Mouse (Mus musculus) cerebellum, adult 9-10 months (tissue): ENCODE measurements around the gene Zfp383.
"Not testable (repeated sequence)": the region's sequence is repeated elsewhere in the genome, so short reads cannot be mapped to it uniquely, and the experiment has no call there.

ENCODE experiments used
- DNase-seq: peaks from one replicate; pipeline ENCODE4 v3.0.0; 2022

Gene Zfp383

DNA sequence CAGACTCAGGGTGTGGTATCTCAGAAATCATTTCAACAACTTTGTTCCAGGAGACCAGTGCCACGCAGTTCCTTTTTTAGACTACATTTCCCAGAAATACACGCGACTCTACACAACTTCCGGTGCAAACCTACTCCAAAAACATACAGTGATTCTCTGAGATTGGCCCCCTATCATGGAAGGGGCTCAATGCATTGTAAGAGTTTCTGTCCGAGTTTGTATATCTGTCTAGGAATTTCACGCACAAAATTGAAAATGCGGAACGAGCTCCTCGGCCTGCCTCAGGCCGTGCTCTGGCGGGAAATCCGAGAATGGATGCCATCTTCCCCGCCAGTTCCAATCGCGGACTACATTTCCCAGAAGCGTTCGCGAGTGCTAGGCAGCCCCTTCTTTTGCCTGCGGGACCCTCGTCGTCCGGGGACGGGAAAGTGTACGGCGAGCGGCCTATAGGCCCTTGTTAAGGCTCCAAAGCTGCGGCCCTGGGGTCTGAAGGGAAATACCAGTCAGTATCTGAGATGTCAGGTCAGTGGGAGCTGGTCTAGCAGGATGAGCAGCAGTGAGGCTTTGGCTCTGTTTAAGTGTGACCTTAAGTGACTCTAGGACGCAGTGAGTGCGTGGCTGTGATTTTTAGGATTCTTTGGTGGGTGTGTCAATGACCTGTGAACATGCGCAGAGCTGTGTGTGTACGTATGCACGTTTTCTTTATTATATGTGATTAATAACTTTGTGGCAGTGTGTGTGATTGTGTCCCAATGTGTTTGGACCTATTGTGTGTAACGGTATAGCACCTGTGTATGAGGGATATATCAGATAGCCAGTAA, at the start of gene Zfp383:
Gene Zfp383 (plus strand): TSS at position 94 of the 821 bp plus-strand sequence.
- peak; percentile 81 for DNase-seq

DNA sequence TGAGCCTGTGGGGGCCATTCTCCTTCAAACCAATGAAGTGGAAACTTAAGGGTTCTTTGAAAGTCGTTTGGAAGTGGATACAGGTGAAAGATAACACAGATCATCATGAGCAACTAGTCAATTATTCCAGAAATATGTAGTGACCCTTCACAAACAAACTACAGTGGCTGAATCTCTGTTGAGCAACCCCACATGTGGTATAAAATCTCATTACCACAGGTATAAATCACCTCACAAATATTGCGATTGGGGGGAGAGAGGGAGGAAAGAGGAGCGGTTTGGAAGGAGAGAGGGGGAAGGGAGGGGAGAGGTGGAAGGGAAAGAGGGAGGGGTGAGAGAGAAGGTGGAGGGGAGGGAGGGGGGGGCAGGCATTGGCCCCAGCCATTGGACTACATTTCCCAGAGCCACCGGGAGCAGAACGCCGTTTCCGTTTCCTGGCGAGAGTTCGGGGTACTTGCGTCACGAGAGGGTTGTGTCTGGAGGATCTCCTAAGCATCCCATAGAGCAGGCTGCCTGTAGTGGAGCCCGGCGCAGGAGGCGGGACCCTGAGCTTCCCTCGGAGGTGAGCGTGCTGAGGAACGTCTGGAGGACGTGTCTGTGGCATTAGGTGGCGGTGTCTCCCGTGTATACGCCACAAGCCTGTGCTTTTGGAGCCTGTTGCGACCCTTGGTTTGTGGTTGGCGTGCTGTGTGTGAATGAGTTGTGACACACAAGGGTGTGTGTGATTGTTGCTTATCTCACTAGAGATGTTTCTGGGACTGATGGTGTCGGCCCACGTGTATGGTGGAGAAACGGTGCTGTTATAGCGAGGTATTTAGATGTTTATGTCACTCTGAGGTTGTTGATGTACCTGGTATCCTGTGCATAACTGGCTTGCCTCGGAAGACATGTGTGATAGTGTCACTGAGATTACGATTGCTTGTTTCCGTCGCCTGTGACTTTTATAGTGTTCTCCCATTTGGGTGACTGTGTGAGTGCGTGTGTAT, 48.2 kb upstream of the Zfp383 start, which contains the start of gene Zfp420:
Gene Zfp420 (plus strand): TSS at position 448 of the 986 bp plus-strand sequence.
- peak; percentile 95 for DNase-seq

DNA sequence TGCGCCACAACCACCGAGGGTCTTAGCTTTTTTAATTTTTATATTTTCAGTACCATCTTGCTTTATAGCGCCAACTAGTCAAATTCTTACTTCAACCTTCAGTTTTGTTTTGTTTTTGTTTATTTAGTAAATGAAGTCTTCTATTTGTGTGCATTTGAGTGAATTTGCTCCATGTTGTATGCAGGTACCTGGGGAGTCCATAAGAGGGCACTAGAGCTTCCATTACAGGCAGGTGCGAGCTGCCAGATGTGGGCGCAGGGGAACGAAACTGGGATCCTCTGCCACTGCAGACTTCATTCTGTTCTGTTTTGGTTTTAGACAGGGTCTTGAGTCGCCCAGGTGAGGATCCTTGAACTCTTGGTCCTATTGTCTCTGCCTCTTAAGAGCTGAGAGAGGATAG, 46.4 kb upstream of the Zfp383 start:
- DNase-seq = peak; percentile 21

DNA sequence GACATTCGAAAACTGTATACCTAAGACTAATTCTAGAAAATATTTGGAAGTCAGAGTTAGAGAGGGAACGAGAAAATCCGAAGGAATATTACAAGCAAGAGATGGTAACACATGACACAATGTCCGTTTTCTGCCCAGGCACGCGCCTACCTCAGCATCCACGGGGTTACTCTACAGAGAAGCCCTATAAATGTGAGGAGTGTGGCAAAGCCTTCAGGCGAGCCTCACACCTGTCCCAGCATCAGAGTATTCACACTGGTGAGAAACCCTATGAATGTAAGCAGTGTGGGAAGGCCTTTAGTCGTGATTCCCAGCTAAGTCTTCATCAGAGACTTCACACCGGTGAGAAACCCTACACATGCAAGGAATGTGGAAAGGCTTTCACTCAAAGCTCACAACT, 33.8 kb upstream of the Zfp383 start:
- DNase-seq = no peak

DNA sequence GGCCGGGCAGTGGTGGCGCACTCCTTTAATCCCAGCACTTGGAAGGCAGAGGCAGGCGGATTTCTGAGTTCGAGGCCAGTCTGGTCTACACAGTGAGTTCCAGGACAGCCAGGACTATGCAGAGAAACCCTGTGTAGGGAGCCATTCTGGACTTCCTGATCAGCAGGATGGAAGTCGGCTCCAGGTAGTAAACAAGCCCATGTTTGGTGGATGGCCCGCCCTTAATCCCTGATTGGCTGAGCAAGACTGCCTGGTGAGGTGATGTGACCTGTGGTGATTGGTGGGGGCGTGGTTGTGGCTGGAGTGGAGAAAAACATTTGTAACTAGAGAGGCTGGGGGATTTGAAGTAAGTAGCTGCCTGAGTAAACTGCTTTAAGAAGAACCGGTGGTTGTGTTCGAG, 30.5 kb upstream of the Zfp383 start:
- DNase-seq = not testable (repeated sequence)

DNA sequence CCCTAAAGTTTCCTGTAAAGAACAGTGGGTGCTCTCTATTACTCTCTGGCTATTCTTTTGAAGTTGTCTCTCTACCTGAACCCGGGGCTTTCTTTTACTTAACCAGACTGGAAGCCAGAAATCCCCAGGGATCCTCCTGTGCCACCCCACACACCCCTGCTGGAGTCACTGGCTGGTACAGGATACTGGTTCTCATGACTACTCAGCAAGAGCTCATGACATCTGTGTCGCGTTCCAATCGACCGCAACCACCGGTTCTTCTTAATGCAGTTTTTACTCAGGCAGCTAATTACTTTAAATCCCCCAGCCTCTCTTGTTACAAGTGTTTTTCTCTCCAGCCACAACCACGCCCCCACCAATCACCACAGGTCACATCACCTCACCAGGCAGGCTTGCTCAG, 28.0 kb upstream of the Zfp383 start:
- DNase-seq = no peak

DNA sequence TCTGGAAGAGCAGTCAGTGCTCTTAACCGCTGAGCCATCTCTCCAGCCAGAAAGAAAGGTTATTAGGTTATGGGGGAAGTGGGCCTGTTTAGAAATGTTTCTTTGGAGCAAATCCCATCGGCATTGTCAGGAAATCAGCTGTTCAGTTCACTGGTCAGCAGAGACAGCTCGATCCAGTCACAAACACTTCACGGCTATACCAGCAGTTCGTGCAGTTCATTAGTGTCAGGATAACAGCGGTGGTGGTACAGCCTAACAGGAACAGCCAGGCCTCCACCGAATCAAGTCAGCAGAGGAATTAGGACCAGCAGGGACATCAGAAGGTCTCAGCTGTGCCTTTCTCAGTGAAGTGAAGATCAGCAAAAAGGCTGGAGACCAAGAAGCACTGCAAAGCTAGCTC, 27.1 kb upstream of the Zfp383 start:
- no peak for DNase-seq

DNA sequence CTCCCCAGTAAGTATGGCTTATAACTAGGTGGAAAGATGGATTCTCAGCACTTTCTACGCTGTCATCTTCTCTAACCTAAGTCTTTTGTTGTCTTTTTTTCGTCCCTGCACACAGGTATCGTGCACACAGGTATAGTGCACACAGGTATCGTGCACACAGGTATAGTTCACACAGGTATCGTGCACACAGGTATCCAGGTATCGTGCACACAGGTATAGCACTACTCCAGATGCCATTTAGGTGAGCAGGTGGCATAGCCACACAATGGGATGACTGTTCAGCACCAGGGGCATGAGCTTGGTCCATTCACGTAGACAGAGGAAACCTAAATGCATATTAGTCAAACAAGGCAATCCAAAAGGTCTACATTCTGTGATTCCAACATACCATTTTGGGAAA, 17.5 kb upstream of the Zfp383 start:
- DNase-seq = no peak

DNA sequence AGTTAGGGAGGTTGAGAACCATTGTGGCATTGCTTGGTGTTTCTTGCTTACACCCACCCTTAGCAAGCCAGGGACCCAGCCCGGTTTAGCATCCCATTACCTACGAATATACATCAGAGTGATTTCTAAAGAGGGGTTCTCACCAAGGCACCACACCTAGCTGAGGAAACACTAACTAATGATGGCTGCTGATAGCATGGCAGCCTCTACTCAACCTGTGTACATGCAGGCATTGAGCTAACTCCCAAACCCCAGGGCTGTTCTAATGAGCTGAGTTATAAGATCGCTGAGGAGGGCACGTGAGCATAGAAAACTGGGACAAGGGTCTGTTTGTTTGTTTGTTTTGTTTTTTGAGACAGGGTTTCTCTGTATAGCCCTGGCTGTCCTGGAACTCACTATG, 15.3 kb upstream of the Zfp383 start:
- DNase-seq = no peak

DNA sequence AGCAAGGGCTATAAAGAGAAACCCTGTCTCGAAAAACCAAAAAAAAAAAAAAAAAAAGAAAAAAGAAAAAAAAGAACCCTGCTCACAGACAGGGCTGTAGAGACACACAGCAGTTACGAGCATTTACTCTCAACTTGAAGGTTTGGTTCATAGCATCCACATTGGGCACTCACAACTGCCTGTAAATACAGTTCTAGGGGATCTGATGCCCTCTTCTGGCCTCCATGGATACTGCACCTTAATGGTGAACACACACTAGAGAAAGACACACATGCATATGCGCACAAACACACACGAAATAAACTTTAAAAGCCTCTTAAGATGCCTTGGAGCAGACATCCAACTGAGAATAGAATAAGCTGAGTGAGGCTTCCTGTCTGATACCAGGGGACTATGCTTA, 9.7 kb upstream of the Zfp383 start:
- DNase-seq = no peak

DNA sequence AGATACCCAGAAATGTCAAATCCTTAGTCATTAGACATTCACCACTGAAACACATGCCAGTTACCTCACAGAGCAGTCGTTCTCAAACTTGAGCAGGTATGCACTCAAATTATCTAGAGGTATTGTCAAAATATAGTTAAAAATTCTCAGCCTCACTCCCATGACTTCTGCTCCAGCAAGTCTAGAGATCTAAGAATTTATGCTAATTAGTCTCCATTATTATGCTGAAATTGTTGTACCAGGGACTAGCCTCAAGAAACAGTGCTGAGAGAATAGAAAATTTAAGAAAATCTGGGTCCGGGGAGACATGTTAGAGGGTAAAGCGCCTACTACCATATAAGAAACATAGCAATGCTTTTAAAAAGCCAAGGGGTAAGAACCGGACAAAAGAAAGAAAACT, 3.9 kb upstream of the Zfp383 start:
- no peak for DNase-seq

DNA sequence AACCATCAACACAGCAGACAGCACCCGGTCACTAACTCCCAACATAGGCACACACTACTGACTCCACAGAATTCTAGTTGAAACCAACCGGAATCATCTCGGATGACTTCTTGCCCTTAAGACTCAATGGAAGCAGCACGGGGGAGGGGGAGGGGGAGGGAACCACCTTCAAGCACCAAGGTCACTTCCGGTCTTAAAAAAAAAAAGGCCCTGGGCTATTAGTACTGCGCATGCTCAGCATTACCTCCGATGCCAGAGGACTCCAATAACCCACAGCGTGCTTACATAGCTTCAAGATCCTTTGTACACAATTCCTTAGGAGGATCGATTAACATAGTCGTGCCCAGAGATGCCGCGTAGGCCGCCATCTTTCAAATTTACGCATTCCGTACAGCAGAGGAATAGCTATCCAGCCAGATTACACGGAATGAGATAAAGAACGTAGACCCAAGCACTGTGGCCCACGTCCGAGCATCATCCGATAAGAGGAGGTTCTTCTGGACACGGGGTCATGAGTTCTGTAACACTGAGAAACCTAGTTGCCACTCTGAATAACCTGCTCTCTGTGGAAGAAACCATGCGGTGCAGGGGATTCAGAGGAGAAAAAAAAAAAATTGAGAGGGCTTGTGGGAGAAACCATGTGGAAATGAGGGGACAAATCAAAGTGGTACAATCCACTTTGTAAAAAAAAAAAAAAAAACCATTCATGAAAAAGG, 1.9 kb upstream of the Zfp383 start, which contains the start of gene Zfp27:
Gene Zfp27 (minus strand): TSS at position 607 of the 716 bp plus-strand sequence.
- peak; percentile 90 for DNase-seq

DNA sequence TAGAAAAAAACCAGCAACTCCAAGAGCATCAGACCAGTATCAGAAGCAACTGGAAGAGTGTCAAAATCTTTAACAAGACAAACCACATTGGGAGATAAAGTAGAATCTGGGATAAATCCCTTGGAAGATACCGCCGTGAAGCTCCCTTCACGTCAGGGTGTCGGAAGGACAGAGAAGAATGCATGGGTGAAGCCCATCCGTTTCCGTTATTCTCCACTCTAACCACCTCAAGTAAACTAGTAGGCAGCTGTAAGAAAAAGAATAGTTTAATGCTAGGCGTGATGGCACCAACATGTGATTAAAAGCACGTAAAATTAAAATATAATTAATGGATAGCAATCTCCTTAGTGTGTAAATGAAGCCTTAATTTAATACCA, 1.4 kb upstream of the Zfp383 start:
- peak; percentile 61 for DNase-seq

DNA sequence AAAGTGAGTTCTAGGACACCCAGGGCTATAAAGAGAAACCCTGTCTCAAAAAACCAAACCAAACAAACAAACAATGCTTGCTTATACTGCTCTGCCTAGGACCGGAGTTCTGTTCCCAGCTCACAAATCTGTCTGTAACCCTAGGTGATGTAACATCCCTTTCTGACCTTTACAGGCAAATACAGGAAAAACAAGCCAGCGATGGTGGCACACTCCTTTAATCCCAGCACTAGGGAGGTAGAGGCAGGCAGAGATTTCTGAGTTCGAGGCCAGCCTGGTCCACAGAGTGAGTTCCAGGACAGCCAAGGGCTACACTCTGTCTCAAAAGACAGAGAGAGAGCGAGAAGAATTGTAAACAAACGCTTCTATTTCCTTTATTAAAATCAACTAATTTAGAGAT, 817 bp upstream of the Zfp383 start:
- peak; percentile 54 for DNase-seq

DNA sequence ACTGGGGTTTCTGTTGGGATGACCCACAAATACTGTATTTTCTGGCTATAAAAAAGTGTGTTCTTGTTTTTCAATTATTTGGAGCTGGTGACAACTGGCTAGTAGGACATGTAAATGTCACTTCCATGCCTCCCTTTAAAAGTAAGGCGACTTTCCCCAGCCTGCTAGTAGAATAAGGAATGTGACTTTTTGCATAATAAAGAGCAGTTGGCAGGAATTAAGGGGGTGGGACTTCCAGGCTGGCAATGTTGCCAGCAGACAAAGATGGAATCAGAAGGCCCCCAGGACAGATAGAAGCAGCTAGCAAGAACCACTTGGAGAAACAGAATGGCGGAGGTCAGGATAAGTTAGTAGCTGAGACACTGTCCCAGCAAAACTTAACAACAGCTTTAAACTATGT, 2.2 kb downstream of the Zfp383 start:
- peak; percentile 47 for DNase-seq

DNA sequence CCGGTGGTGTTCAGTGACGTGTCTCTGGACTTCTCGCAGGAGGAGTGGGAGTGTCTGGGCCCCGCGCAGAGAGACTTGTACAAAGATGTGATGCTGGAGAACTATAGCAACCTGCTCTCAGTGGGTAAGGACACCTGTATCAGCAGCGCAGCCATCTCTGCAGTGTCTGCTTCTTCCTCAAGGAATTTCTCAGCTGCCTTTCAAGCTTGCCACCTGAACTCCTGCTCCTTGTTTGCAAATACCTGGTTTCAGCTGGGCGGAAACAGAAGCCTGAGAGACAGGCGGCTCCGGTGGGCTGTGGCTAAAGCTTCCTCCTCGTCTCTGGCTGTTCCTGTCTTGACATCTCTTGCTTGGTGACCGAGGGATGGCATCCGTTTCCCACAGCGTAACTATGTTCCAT, 4.1 kb downstream of the Zfp383 start:
- DNase-seq = no peak

DNA sequence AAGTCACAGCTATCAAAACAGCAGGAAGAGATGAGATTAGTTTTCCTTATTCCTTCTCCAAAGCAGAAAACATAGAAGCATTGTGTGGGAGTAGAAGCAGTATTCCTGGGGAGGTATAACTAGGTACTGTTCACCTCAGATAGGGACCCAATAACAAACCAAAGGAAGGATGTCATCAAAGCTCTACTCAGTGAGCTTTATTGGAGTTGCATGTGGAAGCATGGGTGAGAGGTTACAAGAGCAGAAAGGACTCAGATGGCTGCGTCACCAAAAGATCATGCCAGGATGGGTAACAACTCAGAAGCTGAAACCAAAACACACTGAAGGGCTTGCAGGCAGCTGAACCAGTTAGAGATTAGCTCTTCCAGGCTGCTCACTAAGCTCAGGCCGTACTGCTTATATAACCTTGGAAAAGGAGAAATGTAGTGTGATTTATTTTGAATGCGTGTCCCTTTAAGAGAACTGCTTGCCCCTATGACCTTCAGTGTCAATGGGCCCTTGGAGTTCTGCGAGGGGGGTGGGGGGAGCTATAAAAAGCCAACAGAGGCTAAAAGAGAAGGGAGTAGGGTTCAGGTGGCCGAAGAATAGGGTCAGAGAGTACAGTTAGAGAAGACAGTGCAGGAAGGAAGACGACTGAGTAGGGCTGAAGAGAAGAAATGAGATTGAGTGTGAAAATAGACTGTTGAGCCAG, 9.5 kb downstream of the Zfp383 start:
- DNase-seq = no peak

DNA sequence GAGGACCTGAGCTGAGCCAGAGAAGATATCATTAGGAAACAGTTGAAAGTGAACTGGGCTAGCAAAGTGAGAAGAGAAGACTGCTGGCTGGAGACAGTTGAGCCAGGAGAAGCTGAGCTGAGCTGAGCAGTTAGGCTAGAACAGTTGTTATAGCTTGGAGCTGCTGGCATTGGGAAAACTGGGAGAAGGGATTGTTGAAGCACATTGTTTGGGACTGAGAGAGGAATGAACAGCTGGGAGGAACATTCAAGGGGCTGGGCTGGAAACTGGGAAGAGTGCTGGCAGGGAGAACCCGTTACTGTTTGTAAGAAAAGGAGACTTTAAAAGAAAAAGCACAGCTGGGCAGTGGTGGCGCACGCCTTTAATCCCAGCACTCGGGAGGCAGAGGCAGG, 10.0 kb downstream of the Zfp383 start:
- no peak for DNase-seq

DNA sequence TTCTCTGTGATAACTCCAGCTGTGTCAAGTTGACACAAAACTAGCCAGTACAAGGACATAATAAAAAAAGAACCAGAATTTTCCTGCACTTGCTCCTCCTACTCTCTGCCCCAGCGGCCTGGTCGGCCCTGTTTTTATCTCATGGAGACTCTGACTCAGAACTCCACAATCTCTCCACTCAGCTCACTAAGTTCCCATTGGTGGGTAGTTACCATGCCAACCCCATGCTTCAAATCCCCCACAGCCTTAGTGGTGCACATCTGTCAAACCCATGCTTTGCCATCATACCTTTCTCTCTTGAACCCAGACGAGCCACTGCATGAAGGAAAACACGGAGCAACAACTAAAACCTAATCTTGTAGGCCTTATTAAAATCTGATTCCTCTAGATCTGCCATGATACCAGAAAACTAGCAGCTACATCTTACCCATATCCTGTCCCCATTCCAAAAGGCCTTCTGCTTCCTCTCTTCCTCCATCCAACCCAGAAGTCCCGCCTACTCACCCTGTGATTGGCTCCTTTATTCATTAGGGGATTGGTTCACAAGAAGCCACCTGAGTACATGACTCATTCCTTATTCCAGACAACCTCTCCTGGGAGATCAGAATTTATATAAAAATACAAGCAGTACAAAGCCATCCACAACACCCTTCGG, 13.5 kb downstream of the Zfp383 start:
- no peak for DNase-seq

DNA sequence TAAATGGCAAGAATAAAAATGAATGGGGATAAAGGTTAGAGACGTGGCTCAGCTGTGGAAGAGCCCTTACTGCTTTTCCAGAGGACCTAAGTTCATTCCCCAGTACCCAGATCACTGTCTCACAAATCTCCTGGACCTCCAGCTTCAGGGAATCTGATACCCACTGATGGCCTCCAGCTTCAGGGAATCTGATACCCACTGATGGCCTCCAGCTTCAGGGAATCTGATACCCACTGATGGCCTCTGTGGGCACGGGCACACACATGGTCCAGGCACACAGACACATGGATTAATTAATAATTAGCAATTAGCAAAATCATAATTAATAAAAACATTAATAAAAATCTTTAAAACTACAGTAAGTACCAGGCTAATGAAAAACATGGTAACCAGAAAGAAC, 14.8 kb downstream of the Zfp383 start:
- DNase-seq = no peak

DNA sequence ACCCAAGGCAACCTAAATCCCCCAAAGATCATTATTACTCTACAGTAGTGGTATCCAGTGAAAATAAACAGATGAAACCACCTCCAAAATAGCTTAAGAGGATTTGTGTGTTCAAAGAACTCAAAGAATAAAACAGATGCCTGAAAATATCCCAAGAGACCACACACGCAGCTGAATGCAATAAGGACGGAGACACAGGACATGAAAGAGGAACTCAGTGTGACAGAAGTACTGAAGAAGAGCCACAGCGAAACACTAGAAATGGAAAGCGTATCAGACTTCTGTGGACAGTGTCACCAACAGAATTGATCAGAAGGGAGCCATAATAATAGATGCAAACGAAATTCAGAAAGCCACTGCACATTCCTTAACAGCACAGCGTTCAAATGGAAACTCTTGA, 30.8 kb downstream of the Zfp383 start:
- DNase-seq = no peak

DNA sequence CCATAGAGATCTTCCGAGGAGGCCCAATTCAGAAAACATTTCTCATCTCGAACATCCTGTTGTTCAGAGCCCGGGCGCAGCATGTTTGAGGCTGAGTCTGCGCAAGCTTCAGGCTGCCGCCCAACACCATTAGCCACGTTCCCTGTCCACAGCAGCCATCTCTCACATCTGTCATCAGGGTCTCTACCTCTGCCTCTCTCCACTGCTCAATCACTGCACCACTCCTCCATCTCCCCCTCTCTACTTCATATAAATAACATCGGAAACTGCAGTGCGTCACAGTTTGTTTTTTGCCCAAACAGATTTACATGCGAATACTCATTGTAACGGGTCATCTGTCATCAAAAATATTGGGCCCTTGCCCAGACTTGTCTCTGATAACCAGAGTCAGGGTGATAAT, 33.0 kb downstream of the Zfp383 start:
- no peak for DNase-seq
